Mouse (Mus musculus) ES-Bruce4 (cell line): Measurements from ENCODE around the gene Mdga1. TPM values are rescaled to one million over a fixed set of nuclear protein-coding genes. Genes with fewer than 3 reads are reported as not detected.

ENCODE experiments used
- H3K27ac ChIP-seq: 2 replicates; pipeline ENCODE4 v1.5.1; 2012; ENCODE audit warnings: low read length, inconsistent platforms; ENCODE audit not compliant: insufficient read depth
- H3K27me3 ChIP-seq: 2 replicates; pipeline ENCODE4 v1.6.1; 2012; ENCODE audit warnings: mild to moderate bottlenecking, low read length, inconsistent platforms; ENCODE audit not compliant: control insufficient read depth, poor library complexity, insufficient read depth, severe bottlenecking
- H3K36me3 ChIP-seq: 2 replicates; pipeline ENCODE4 v1.6.1; 2012; ENCODE audit warnings: inconsistent platforms, mild to moderate bottlenecking, low read length, moderate library complexity; ENCODE audit not compliant: control insufficient read depth, poor library complexity, insufficient read depth, severe bottlenecking
- H3K4me1 ChIP-seq: one replicate; pipeline ENCODE4 v1.8.1; 2011; ENCODE audit warnings: low read length; ENCODE audit not compliant: control insufficient read depth, insufficient read depth
- H3K4me3 ChIP-seq: 2 replicates; pipeline ENCODE4 v1.5.1; 2011; ENCODE audit warnings: low read depth, mild to moderate bottlenecking, low read length
- H3K9ac ChIP-seq: 2 replicates; pipeline ENCODE4 v1.6.1; 2012; ENCODE audit warnings: low read depth, mild to moderate bottlenecking, inconsistent platforms; ENCODE audit not compliant: poor library complexity, severe bottlenecking
- H3K9me3 ChIP-seq: replicated peaks from 2 replicates; pipeline ENCODE4 v1.6.1; 2012; ENCODE audit warnings: mild to moderate bottlenecking, low read length, inconsistent platforms; ENCODE audit not compliant: control insufficient read depth, poor library complexity, insufficient read depth, severe bottlenecking
- CTCF ChIP-seq: IDR thresholded peaks from one replicate; pipeline ENCODE4 v1.8.1; 2011; ENCODE audit warnings: low read depth, low read length
- EP300 ChIP-seq: IDR thresholded peaks from 2 replicates; pipeline ENCODE4 v1.6.1; 2011; ENCODE audit warnings: low read depth, low read length; ENCODE audit not compliant: insufficient read depth
- POLR2A ChIP-seq: IDR thresholded peaks from one replicate; pipeline ENCODE4 v1.8.1; 2011; ENCODE audit warnings: low read length; ENCODE audit not compliant: insufficient read depth
- polyA plus RNA-seq: library from polyadenylated mRNA; stranded (reverse); fragments of >200 nt; gene quantifications from 2 replicates; pipeline ENCODE4 v1.2.4, GENCODE M21; 2011; ENCODE audit warnings: low read depth; ENCODE audit not compliant: missing spikeins, insufficient read depth, insufficient read length

Mdga1 gene
- polyA plus RNA-seq, 1 experiment: 2.6 TPM

- Histone ChIP-seq H3K27ac (peak overlapping the region; percentile 53; the same call in 1 of the 2 replicates), H3K27me3 (no peaks in the 10 kb centered on the region)
- TF ChIP-seq POLR2A (no peak), EP300 (0 out of 2 replicates have a peak, but pooled peaks have one; percentile 8)
Measured at GRCm38 (mm10) chr17:29979020-29979419, 9.1 kb upstream of the Mdga1 start.

GRCm38 (mm10) chr17:29975731-29976130 is 5.8 kb upstream of the Mdga1 start:
- Histone ChIP-seq H3K27me3 (no peaks in the 10 kb centered on the region), H3K9me3 (no peaks in the 10 kb centered on the region), H3K4me3 (no peak overlapping the region), H3K9ac (no peak overlapping the region), H3K36me3 (no peaks in the 10 kb centered on the region), H3K27ac (no peak overlapping the region), H3K4me1 (peaks cover 5% of the 10 kb centered on the region)
- TF ChIP-seq CTCF (peak; percentile 79), EP300 (no peak)

More at GRCm38 (mm10) chr17:29979020-29979419, 9.1 kb upstream of the Mdga1 start:
- Histone ChIP-seq H3K4me1 (peaks cover 5% of the 10 kb centered on the region), H3K36me3 (no peaks in the 10 kb centered on the region), H3K4me3 (no peak overlapping the region), H3K9ac (no peak overlapping the region), H3K9me3 (no peaks in the 10 kb centered on the region)

DNA sequence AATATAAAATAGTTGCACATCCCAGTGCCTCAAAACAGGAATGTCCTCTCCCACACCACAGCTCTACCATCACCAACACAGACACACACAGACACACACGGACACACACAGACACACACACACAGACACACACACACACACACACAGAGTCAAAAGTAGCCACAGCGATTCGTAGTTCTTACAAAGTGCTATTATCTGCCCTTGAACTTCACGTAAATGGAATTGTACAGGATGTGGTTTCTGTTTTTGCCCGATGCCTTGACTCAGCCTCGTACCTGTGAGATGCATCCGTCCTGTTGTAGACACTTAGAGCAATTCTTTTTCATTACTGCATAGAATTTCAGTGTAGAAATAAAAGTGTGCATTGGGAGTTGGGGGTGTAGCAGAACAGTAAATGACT is 3.3 kb upstream of the Mdga1 start:
- H3K4me1 ChIP-seq: no peaks in the 10 kb centered on the region

DNA sequence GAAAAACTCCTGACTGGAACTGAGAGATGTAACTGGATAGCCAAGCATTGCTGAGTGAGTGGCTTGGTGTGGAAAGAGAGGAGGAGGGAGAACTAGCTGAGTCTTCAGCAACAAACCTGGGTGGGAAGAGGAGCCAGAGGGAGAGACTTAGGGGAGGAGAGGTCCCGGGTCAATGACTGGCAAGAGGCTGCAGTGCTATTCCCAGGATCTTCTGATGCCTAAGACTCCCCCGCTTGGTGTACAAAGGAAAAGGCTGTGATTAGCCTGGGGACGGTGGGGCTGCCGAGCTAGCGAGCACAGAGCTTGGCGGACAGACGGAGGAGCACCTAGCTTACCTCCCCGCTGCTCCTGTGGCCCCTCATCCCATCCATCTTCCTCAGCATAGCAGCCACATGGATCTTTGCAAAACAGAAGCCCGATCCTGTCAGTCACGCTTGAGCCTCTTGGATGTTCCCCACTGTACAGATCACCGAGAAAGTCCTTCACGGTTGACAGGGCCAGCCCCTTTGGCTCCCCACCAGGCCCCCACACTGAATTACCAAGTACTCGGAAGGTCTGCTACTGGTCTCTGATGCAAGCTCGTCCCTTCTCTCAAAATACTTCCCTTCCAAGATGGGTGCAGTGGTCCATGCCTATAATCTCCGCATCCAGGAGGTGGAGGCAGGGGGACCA is 2.0 kb upstream of the Mdga1 start:
- Histone ChIP-seq H3K4me1 (no peaks in the 10 kb centered on the region), H3K36me3 (no peaks in the 10 kb centered on the region), H3K27ac (no peak overlapping the region), H3K27me3 (no peaks in the 10 kb centered on the region), H3K4me3 (no peak overlapping the region), H3K9me3 (no peaks in the 10 kb centered on the region), H3K9ac (no peak overlapping the region)
- TF ChIP-seq CTCF: no peak
- no peak for TF ChIP-seq POLR2A
- no peak for TF ChIP-seq EP300

More for the DNA sequence above, 3.3 kb upstream of the Mdga1 start:
- Histone ChIP-seq H3K27ac (no peak overlapping the region), H3K9me3 (no peaks in the 10 kb centered on the region), H3K36me3 (no peaks in the 10 kb centered on the region), H3K9ac (no peak overlapping the region), H3K27me3 (no peaks in the 10 kb centered on the region), H3K4me3 (no peak overlapping the region)
- TF ChIP-seq POLR2A: no peak
- TF ChIP-seq EP300: no peak
- no peak for TF ChIP-seq CTCF

- H3K27ac ChIP-seq: no peak overlapping the region
- H3K27me3 ChIP-seq: no peaks in the 10 kb centered on the region
- no peaks in the 10 kb centered on the region for H3K36me3 ChIP-seq
- H3K9me3 ChIP-seq: no peaks in the 10 kb centered on the region
- no peak overlapping the region for H3K4me3 ChIP-seq
- peaks cover 8% of the 10 kb centered on the region for H3K4me1 ChIP-seq
- TF ChIP-seq EP300: no peak
- H3K9ac ChIP-seq: no peak overlapping the region
Measured at GRCm38 (mm10) chr17:29965506-29965905, 4.4 kb downstream of the Mdga1 start.

DNA sequence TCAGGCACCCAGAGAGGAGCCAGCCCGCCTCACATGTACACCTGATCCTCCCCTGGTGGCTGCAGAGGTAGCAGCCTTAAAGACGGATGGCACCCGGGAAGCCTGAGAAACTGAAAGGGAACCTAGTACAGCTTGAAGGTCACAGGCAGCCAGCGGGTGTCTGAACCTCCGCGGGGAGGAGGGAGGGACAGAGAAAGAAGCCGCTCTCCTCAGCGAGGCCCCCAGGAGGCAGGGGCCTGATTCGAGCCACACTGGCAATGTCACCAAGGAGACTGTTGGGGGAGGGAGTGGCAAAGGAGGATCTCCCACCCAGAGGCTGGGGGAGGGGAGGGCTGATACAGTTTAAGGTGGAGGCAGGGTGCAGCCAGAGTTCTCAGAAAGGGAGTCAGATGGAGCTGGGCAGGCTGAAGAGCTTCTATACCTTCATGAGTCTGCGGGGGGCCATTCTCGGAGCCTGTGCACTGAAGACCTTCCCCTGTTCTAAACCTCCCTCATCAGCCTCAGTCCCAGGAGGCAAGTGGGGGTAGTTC is 6.1 kb downstream of the Mdga1 start:
- no peaks in the 10 kb centered on the region for H3K27me3 ChIP-seq
- H3K36me3 ChIP-seq: no peaks in the 10 kb centered on the region
- H3K4me1 ChIP-seq: peaks cover 8% of the 10 kb centered on the region
- TF ChIP-seq CTCF (no peak), POLR2A (no peak)
- H3K27ac ChIP-seq: no peak overlapping the region
- 0 out of 2 replicates have a peak overlapping the region, but pooled peaks have one; percentile 16 for H3K4me3 ChIP-seq
- H3K9me3 ChIP-seq: 0 out of 2 replicates have a peak, but pooled peaks cover 4% of the 10 kb centered on the region
- no peak overlapping the region for H3K9ac ChIP-seq
